Mouse (Mus musculus): ENCODE data around the gene Crtac1. TPM values are rescaled to one million over a fixed set of nuclear protein-coding genes. Genes with fewer than 3 reads are reported as not detected.

Gene Crtac1
- polyA plus RNA-seq, 1 experiment from 2014 or later = 1.7 TPM

- H3K4me3 ChIP-seq (ENCODE audit: low read depth, low read length) = no peak overlapping the region
- H3K27me3 ChIP-seq (ENCODE audit: control insufficient read depth, insufficient read depth, low read length) = no peaks in the 10 kb centered on the region
- no peaks in the 10 kb centered on the region for H3K4me1 ChIP-seq (ENCODE audit: control insufficient read depth, insufficient read depth, low read length)
- no peaks in the 10 kb centered on the region for H3K9me3 ChIP-seq (ENCODE audit: control insufficient read depth, low read length)
- DNase-seq (ENCODE audit: low spot score) (no peak), ATAC-seq (ENCODE audit: insufficient number of reproducible peaks, low FRiP score, low TSS enrichment, low read depth) (no peak)
- WGBS = 50% methylated on average over 6 of the region's 6 CpGs
- H3K27ac ChIP-seq (replicated peaks; ENCODE audit: low read depth, low read length) = no peak overlapping the region
- no peaks in the 10 kb centered on the region for H3K36me3 ChIP-seq (ENCODE audit: control insufficient read depth, insufficient read depth, low read length)
- H3K4me2 ChIP-seq (ENCODE audit: low read depth, severe bottlenecking) = no peak overlapping the region
- no peak overlapping the region for H3K9ac ChIP-seq (ENCODE audit: low read length)
Measured at GRCm38 (mm10) chr19:42454481-42455236, 23.1 kb upstream of the Crtac1 start.

- H3K27me3 ChIP-seq (ENCODE audit: control insufficient read depth, insufficient read depth, low read length) = no peaks in the 10 kb centered on the region
- no peaks in the 10 kb centered on the region for H3K9me3 ChIP-seq (ENCODE audit: control insufficient read depth, low read length)
- H3K27ac ChIP-seq (replicated peaks; ENCODE audit: low read depth, low read length) = no peak overlapping the region
- no peak for ATAC-seq (ENCODE audit: insufficient number of reproducible peaks, low FRiP score, low TSS enrichment, low read depth)
- no peak for DNase-seq (ENCODE audit: low spot score)
- H3K36me3 ChIP-seq (ENCODE audit: control insufficient read depth, insufficient read depth, low read length) = no peaks in the 10 kb centered on the region
- no peak overlapping the region for H3K4me2 ChIP-seq (ENCODE audit: low read depth, severe bottlenecking)
- no peaks in the 10 kb centered on the region for H3K4me1 ChIP-seq (ENCODE audit: control insufficient read depth, insufficient read depth, low read length)
- WGBS = 87% methylated on average over 9 of the region's 9 CpGs
- no peak overlapping the region for H3K9ac ChIP-seq (ENCODE audit: low read length)
- H3K4me3 ChIP-seq (ENCODE audit: low read depth, low read length) = no peak overlapping the region
Measured at GRCm38 (mm10) chr19:42454006-42454405, 22.4 kb upstream of the Crtac1 start.

DNA sequence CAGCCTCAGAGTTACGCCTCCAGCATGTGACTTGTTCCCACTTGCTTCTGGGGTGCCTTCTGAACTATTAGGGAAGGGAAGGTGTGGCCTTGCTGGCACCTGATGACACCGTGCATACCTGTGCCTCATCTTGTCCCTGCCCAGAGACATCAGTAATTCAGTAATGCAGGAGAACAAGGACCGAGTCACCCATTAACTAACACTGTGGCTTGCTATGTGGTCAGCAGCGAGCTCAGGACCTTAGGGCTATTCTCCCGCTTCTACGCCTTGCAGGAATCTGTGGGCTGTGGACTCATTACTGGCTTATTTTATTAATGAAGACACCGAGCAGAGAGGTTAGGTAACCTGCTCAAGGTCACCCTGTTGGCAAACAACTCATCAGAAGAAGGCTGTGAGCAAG, 21.0 kb upstream of the Crtac1 start:
- H3K4me3 ChIP-seq (ENCODE audit: low read depth, low read length) = no peak overlapping the region
- WGBS = 89% methylated on average over 7 of the region's 7 CpGs
- H3K4me1 ChIP-seq (ENCODE audit: control insufficient read depth, insufficient read depth, low read length) = no peaks in the 10 kb centered on the region
- no peak overlapping the region for H3K4me2 ChIP-seq (ENCODE audit: low read depth, severe bottlenecking)
- no peak for ATAC-seq (ENCODE audit: insufficient number of reproducible peaks, low FRiP score, low TSS enrichment, low read depth)
- DNase-seq (ENCODE audit: low spot score) = no peak
- no peak overlapping the region for H3K9ac ChIP-seq (ENCODE audit: low read length)
- no peaks in the 10 kb centered on the region for H3K36me3 ChIP-seq (ENCODE audit: control insufficient read depth, insufficient read depth, low read length)
- H3K27ac ChIP-seq (replicated peaks; ENCODE audit: low read depth, low read length) = no peak overlapping the region
- H3K27me3 ChIP-seq (ENCODE audit: control insufficient read depth, insufficient read depth, low read length) = no peaks in the 10 kb centered on the region
- no peaks in the 10 kb centered on the region for H3K9me3 ChIP-seq (ENCODE audit: control insufficient read depth, low read length)

GRCm38 (mm10) chr19:42448539-42448938, 17.0 kb upstream of the Crtac1 start:
- DNase-seq (ENCODE audit: low spot score) (no peak), ATAC-seq (ENCODE audit: insufficient number of reproducible peaks, low FRiP score, low TSS enrichment, low read depth) (no peak)
- H3K4me1 ChIP-seq (ENCODE audit: control insufficient read depth, insufficient read depth, low read length) = no peaks in the 10 kb centered on the region
- no peaks in the 10 kb centered on the region for H3K36me3 ChIP-seq (ENCODE audit: control insufficient read depth, insufficient read depth, low read length)
- no peaks in the 10 kb centered on the region for H3K9me3 ChIP-seq (ENCODE audit: control insufficient read depth, low read length)
- no peak overlapping the region for H3K9ac ChIP-seq (ENCODE audit: low read length)
- WGBS = 91% methylated on average over 10 of the region's 10 CpGs
- no peak overlapping the region for H3K4me3 ChIP-seq (ENCODE audit: low read depth, low read length)
- no peak overlapping the region for H3K4me2 ChIP-seq (ENCODE audit: low read depth, severe bottlenecking)
- no peaks in the 10 kb centered on the region for H3K27me3 ChIP-seq (ENCODE audit: control insufficient read depth, insufficient read depth, low read length)
- H3K27ac ChIP-seq (replicated peaks; ENCODE audit: low read depth, low read length) = no peak overlapping the region

DNA sequence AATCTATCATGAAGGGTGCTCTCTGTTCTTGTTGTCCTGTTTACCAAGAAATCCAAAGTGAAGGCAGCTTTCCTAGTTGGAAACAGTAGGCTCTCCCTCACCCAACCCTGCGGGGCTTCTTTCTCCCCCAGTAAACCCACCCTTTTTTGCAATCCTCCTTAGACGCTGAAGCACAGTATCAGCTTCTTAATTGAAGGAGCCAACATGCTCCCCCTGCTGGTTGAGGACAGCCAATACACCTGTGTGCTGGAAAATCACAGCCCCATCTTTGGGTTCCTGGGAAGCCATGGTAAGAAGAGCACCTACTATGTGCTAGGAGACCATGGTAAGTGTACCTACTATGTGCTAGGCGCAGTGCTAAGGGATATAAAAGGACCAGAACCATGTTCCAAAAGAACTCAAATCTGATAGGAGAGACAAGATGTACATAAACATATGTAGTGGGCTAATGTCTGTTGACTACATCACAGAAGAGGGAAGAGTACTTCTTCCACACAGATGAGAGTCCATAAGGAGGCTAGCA, 12.4 kb upstream of the Crtac1 start:
- Histone ChIP-seq H3K4me1 (ENCODE audit: control insufficient read depth, insufficient read depth, low read length) (peaks cover 8% of the 10 kb centered on the region; the same call in 1 of the 2 replicates), H3K27ac (replicated peaks; ENCODE audit: low read depth, low read length) (no peak overlapping the region), H3K27me3 (ENCODE audit: control insufficient read depth, insufficient read depth, low read length) (no peaks in the 10 kb centered on the region), H3K4me3 (ENCODE audit: low read depth, low read length) (no peak overlapping the region), H3K9ac (ENCODE audit: low read length) (no peak overlapping the region), H3K4me2 (ENCODE audit: low read depth, severe bottlenecking) (no peak overlapping the region), H3K9me3 (ENCODE audit: control insufficient read depth, low read length) (no peaks in the 10 kb centered on the region), H3K36me3 (ENCODE audit: control insufficient read depth, insufficient read depth, low read length) (no peaks in the 10 kb centered on the region)
- WGBS = 10% methylated on average over 3 of the region's 3 CpGs
- DNase-seq (ENCODE audit: low spot score) = peak; percentile 67
- no peak for ATAC-seq (ENCODE audit: insufficient number of reproducible peaks, low FRiP score, low TSS enrichment, low read depth)

DNA sequence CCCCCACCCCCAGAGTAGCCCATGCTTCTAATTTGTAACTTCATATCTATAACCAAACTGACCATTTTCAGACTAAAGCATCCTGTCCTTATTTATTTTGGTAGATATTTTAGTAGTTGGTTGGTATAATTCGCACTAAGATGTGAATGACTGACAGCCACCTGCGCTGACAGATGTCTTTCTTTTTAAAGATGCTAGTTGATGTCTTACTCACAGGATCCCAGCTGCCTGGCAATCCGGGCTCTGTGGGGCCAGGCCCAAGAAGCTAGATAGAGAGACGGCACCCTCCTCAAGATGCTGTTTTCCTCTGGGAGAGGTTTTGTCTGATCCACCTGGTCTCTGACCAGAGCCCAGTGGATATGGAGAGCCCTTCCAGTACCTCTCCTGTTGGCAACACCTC, 11.7 kb upstream of the Crtac1 start:
- no peaks in the 10 kb centered on the region for H3K9me3 ChIP-seq (ENCODE audit: control insufficient read depth, low read length)
- ATAC-seq (ENCODE audit: insufficient number of reproducible peaks, low FRiP score, low TSS enrichment, low read depth) (no peak), DNase-seq (ENCODE audit: low spot score) (no peak)
- no peak overlapping the region for H3K4me2 ChIP-seq (ENCODE audit: low read depth, severe bottlenecking)
- H3K4me1 ChIP-seq (ENCODE audit: control insufficient read depth, insufficient read depth, low read length) = peaks cover 8% of the 10 kb centered on the region; the same call in 1 of the 2 replicates
- 71% methylated on average over 4 of the region's 4 CpGs for WGBS
- no peaks in the 10 kb centered on the region for H3K27me3 ChIP-seq (ENCODE audit: control insufficient read depth, insufficient read depth, low read length)
- H3K9ac ChIP-seq (ENCODE audit: low read length) = no peak overlapping the region
- H3K36me3 ChIP-seq (ENCODE audit: control insufficient read depth, insufficient read depth, low read length) = no peaks in the 10 kb centered on the region
- H3K27ac ChIP-seq (replicated peaks; ENCODE audit: low read depth, low read length) = no peak overlapping the region
- H3K4me3 ChIP-seq (ENCODE audit: low read depth, low read length) = no peak overlapping the region

- H3K4me3 ChIP-seq (ENCODE audit: low read depth, low read length) = no peak overlapping the region
- 40% methylated on average over 8 of the region's 8 CpGs for WGBS
- H3K36me3 ChIP-seq (ENCODE audit: control insufficient read depth, insufficient read depth, low read length) = no peaks in the 10 kb centered on the region
- H3K27me3 ChIP-seq (ENCODE audit: control insufficient read depth, insufficient read depth, low read length) = no peaks in the 10 kb centered on the region
- no peak overlapping the region for H3K9ac ChIP-seq (ENCODE audit: low read length)
- H3K27ac ChIP-seq (replicated peaks; ENCODE audit: low read depth, low read length) = no peak overlapping the region
- ATAC-seq (ENCODE audit: insufficient number of reproducible peaks, low FRiP score, low TSS enrichment, low read depth) (no peak), DNase-seq (ENCODE audit: low spot score) (no peak)
- H3K4me1 ChIP-seq (ENCODE audit: control insufficient read depth, insufficient read depth, low read length) = peaks cover 8% of the 10 kb centered on the region; the same call in 1 of the 2 replicates
- H3K4me2 ChIP-seq (ENCODE audit: low read depth, severe bottlenecking) = no peak overlapping the region
- H3K9me3 ChIP-seq (ENCODE audit: control insufficient read depth, low read length) = no peaks in the 10 kb centered on the region
Measured at GRCm38 (mm10) chr19:42442246-42443197, 10.9 kb upstream of the Crtac1 start.

DNA sequence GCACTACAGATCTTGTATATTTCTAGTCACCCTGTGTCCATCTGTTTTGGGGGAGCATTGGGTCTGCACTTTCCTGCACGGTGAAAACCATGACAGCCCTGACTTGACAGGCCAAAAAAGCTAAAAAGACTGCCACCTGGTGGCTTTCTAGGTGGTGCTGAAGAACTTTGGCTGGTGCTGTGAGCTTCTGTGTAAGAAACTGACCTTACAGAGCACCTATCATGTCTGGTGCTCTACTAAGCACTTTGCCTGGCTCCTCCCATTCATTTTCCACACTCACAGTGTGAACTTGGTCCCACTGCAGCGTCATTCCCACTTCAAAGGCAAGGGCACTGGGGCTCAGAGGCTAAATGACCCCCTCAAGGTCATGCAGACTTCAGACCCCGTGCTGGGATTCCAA, 8.5 kb upstream of the Crtac1 start:
- peaks cover 5% of the 10 kb centered on the region for H3K27me3 ChIP-seq (ENCODE audit: control insufficient read depth, insufficient read depth, low read length)

More for the DNA sequence above, 8.5 kb upstream of the Crtac1 start:
- Histone ChIP-seq H3K27ac (replicated peaks; ENCODE audit: low read depth, low read length) (no peak overlapping the region), H3K9me3 (ENCODE audit: control insufficient read depth, low read length) (no peaks in the 10 kb centered on the region), H3K4me3 (ENCODE audit: low read depth, low read length) (no peak overlapping the region), H3K9ac (ENCODE audit: low read length) (no peak overlapping the region), H3K4me2 (ENCODE audit: low read depth, severe bottlenecking) (no peak overlapping the region), H3K36me3 (ENCODE audit: control insufficient read depth, insufficient read depth, low read length) (no peaks in the 10 kb centered on the region), H3K4me1 (ENCODE audit: control insufficient read depth, insufficient read depth, low read length) (peaks cover 8% of the 10 kb centered on the region; the same call in 1 of the 2 replicates)
- peak; percentile 29 for DNase-seq (ENCODE audit: low spot score)
- no peak for ATAC-seq (ENCODE audit: insufficient number of reproducible peaks, low FRiP score, low TSS enrichment, low read depth)
- WGBS = 30% methylated on average over 3 of the region's 3 CpGs
